Mouse (Mus musculus): Measurements from ENCODE around the gene Cast.
A peak's percentile ranks its signal among the peaks of the same experiment; 100 is the strongest.

- no peak for TF ChIP-seq POLR2A (IDR thresholded peaks at IDR 0.05; ENCODE audit: borderline replicate concordance, control insufficient read depth, low read depth, low read length)
- peak; percentile 49; the same call in 1 of the 2 replicates for TF ChIP-seq CTCF (IDR thresholded peaks at IDR 0.05; ENCODE audit: control insufficient read depth, insufficient read depth, low read length)
Measured at GRCm38 (mm10) chr13:74854338-74855047, 45.9 kb upstream of the Cast start.
